Mouse (Mus musculus) cortical plate, adult 2 months (tissue): ENCODE results near the gene Eno1.

Experiments
- CTCF ChIP-seq: fragments of 200-500 bp; IDR thresholded peaks from 2 replicates; pipeline ENCODE4 v1.5.1; 2011; ENCODE audit warnings: mild to moderate bottlenecking, control low read depth, low read length; ENCODE audit not compliant: insufficient read depth; ENCODE audit errors: extremely low read depth
- POLR2A ChIP-seq: fragments of 200-500 bp; IDR thresholded peaks from 2 replicates; pipeline ENCODE4 v1.6.1; 2011; ENCODE audit warnings: mild to moderate bottlenecking, low read length, control low read depth; ENCODE audit not compliant: insufficient read depth; ENCODE audit errors: extremely low read depth

DNA sequence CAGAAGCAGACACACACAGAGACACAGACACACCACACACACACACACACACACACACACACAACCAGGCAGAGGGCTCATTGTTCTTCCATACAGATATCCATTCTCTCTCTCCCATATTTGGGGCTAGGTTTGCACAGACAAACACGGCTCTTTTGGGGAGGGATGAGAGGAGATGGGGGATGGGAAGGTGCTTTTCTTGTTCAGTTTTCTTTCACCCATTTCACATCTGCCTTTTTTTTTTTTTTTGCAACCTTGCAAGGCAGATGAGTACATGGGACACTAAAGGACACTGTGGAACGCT, 46.8 kb downstream of the Eno1 start:
- TF ChIP-seq POLR2A (no peak), CTCF (no peak)
